Mouse (Mus musculus): ENCODE measurements around the gene Dlgap5.

Dlgap5 gene

DNA sequence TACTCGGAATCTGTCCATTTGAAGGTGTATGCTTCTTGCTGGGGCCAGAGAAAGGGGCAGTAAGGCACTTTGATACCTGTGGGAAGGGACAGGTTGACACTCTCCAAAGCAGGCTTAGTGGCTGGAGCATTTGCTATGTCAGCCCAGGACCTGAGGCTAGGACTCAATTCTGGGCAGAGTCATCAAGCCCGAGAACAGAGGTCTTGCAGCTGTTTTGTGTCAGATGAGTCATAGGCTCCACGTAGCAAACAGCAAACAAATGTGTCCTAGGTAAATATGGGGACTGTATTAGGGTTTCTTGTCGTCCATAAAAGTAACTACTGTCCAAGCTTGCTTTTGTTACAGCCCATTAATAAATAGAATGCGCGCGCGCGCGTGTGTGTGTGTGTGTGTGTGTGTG is 65.9 kb downstream of the Dlgap5 start:
- 95% methylated on average over 10 of the region's 10 CpGs for WGBS

DNA sequence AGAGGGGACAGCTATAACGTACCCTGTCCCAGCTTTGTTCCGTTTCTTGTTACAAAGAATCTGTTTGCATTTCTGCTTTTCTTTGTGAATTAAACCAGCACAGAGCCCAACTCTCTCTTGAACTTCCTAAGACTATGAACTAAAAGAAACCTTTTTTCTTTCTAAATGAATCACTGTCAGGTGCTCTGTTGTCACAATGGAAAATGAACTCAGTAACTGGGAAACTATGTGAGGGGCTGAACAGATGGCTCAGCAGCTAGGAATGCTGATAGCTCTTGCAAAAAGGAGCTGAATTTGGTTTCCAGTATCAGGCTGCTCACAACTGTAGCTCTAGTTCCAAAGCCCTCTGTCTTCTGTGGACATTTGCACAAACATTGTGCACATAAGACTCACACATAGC is 67.2 kb downstream of the Dlgap5 start:
- 71% methylated on average over 2 of the region's 2 CpGs for WGBS

DNA sequence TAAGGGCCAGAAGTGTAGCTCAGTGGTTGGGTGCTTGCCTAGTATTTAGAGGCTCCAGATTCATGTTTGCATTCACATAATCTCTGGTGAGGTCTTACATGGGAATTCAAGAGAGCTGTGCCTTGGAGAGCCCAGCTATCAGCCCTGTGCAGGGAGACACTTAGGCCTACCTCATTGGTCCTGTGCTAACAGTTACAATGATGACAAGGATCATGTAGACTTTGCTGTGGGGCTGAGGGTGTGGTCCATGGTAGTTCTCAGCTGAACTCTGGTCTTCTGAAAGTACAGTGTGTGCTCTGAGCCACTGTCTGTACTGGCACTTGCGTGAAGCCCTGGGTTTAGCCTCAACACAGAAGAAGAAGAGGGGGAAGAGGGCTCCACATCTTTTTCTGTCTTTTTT is 71.5 kb downstream of the Dlgap5 start:
- WGBS: 95% methylated on average over 1 of the region's 1 CpGs

DNA sequence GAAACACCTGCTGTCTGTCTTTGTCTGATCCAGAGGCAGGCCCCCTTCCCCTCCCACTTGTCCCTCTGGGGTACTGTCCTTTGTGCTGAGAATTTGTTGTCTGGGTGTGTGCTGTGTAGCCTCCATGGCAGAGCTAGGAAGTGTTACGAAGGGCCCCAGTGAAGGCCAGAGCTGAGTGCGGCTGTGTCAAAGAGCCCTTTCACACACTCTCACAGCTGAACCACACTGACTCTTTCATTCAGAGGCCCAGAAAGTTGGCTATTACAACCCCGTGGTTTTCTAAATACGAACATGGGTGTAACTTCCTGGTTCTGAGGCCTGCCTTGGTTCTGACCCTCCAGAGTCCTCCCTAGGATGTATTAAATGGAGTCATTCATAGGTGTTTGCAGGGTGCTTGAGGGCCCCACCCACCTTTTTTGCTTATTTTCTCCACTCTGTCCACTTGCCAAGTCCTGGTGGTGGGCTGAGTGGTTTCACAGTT is 76.4 kb downstream of the Dlgap5 start:
- 65% methylated on average over 4 of the region's 4 CpGs for WGBS

DNA sequence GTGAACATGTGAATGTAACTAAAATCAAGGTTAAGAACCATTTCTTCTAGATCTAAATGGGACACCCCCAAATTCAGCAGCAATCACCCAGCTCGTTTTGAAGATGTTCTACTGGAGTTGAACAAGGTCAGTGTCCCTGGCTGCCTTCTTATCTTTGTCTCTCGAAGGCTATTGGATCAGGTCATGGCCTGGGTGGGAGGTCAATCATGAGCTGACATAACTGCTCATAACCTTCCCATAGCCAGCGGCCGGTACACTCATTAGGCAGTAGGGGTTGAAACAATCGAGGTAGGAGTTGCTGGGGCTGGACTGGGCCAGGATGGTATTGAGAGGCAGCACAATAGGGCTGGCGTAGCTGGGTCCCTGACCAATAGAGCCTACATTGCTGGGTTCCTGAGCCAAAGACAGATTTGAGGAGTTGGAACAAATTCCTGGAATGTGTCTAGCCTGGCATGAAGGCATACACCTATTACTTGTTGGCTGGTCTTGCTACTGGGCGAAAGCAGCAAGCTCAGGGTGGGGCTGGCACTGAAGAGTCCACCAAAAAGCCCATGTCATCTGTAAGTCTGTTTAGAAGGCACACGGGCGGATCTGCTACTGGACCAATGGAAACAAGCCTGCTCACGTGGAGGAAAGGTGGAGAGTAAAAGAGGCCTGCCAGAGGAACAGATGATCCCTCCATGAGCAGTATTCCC is 77.8 kb downstream of the Dlgap5 start:
- WGBS: 91% methylated on average over 10 of the region's 10 CpGs

Data from cerebral cortex, adult 2 months (tissue).